Mouse (Mus musculus): ENCODE data around the gene Mreg. TPM values are rescaled to one million over a fixed set of nuclear protein-coding genes. Genes with fewer than 3 reads are reported as not detected.

Gene Mreg
- total RNA-seq (2014; rRNA removed) (1.7 and 2.4 TPM in 2 replicates), polyA plus RNA-seq (2015; fragmentation: Nextera tagmentation; extraction: Ambion mirVana) (2.1 and 2.3 TPM in 2 replicates)

GRCm38 (mm10) chr1:72211701-72212699 is at the start of gene Mreg:
TSS of gene Mreg (minus strand) at chr1:72212307.
- peak; percentile 37 for TF ChIP-seq CTCF (IDR thresholded peaks at IDR 0.05)
- no peaks in the 10 kb centered on the region for H3K9me3 ChIP-seq (ENCODE audit: low read length)
- peak within 1 kb of the TSS; percentile 73 for H3K9ac ChIP-seq (replicated peaks; ENCODE audit: low read length, poor library complexity, severe bottlenecking)

DNA sequence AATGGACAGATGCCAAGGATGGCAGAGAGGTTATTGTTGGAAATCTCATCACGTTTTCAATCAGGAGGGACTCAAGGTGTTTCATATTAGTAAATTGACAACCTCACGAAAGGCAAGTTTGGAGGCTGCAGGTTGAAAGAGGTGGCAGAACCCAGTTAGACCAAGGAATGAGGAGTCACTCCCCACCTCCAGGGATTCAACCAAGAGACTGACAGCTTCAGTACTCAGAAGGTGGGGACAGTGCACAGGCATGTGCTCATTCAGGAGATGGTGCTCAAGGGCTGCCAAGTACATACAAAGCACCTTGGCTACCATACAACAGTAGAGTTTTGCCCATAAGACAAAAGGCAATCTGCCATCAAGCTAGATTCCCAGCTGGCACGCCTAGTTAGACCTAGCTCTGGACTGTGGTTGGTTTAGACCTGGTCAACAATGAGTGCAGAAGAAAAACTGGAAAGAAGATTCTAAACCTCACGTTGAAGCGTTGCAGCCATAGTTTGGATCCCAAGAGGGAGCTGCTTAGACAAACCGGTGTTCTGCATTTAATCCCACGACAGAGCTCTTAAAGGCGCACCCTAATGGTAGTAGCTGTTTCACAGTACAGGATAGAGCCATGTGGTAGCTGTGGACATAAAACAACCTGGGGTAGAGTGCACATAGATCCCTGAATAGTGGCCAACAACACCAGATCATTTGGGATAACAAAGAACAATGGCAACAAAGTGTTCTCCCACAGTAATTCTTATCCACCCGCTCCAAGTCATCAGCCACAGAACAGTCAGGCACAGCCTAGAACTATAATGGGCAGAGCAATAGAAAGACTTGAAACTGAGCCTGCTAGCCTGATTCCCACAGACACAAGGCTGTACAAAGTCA is 44.5 kb upstream of the Mreg start:
- Histone ChIP-seq H3K4me2 (ENCODE audit: low read depth, low read length, poor library complexity, severe bottlenecking) (peak overlapping the region; percentile 57), H3K36me3 (ENCODE audit: insufficient read depth, low read length) (0 out of 2 replicates have a peak, but pooled peaks cover 2% of the 10 kb centered on the region), H3K27me3 (ENCODE audit: insufficient read depth, low read length) (no peaks in the 10 kb centered on the region), H3K9me3 (ENCODE audit: low read length) (no peaks in the 10 kb centered on the region), H3K9ac (replicated peaks; ENCODE audit: low read length, poor library complexity, severe bottlenecking) (0 out of 2 replicates have a peak overlapping the region, but pooled peaks have one; percentile 44), H3K4me1 (ENCODE audit: insufficient read depth, low read length) (peaks cover 8% of the 10 kb centered on the region; the same call in 1 of the 2 replicates), H3K4me3 (ENCODE audit: low read depth, low read length) (peak overlapping the region; percentile 40; the same call in 1 of the 2 replicates), H3K27ac (ENCODE audit: low read depth, low read length) (peak overlapping the region; percentile 82)
- WGBS: 69% methylated on average over 9 of the region's 9 CpGs
- no peak for ATAC-seq (ENCODE audit: low FRiP score)
- peak; percentile 15 for DNase-seq (ENCODE audit: low spot score)
- no peak for TF ChIP-seq CTCF (IDR thresholded peaks at IDR 0.05)

More at GRCm38 (mm10) chr1:72211701-72212699, at the start of gene Mreg:
- H3K36me3 ChIP-seq (ENCODE audit: insufficient read depth, low read length): no peaks in the 10 kb centered on the region
- peak within 1 kb of the TSS; percentile 74 for H3K4me3 ChIP-seq (ENCODE audit: low read depth, low read length)
- H3K4me1 ChIP-seq (ENCODE audit: insufficient read depth, low read length): 0 out of 2 replicates have a peak, but pooled peaks cover 2% of the 10 kb centered on the region
- 0 out of 2 replicates have a peak, but pooled peaks cover 4% of the 10 kb centered on the region for H3K27me3 ChIP-seq (ENCODE audit: insufficient read depth, low read length)
- H3K4me2 ChIP-seq (ENCODE audit: low read depth, low read length, poor library complexity, severe bottlenecking): peak within 1 kb of the TSS; percentile 99
- H3K27ac ChIP-seq (ENCODE audit: low read depth, low read length): 0 out of 2 replicates have a peak within 1 kb of the TSS, but pooled peaks have one; percentile 19
- DNase-seq (ENCODE audit: low spot score) (peak; percentile 63), ATAC-seq (ENCODE audit: low FRiP score) (peak; percentile 63)
- under 1% methylated on average over 84 of the region's 89 CpGs for WGBS

GRCm38 (mm10) chr1:72255854-72256175 is 43.7 kb upstream of the Mreg start:
- Histone ChIP-seq H3K27me3 (ENCODE audit: insufficient read depth, low read length) (no peaks in the 10 kb centered on the region), H3K4me3 (ENCODE audit: low read depth, low read length) (peak overlapping the region; percentile 40), H3K27ac (ENCODE audit: low read depth, low read length) (peak overlapping the region; percentile 82), H3K9ac (replicated peaks; ENCODE audit: low read length, poor library complexity, severe bottlenecking) (peak overlapping the region; percentile 44), H3K36me3 (ENCODE audit: insufficient read depth, low read length) (no peaks in the 10 kb centered on the region), H3K4me2 (ENCODE audit: low read depth, low read length, poor library complexity, severe bottlenecking) (peak overlapping the region; percentile 57), H3K9me3 (ENCODE audit: low read length) (no peaks in the 10 kb centered on the region), H3K4me1 (ENCODE audit: insufficient read depth, low read length) (peaks cover 8% of the 10 kb centered on the region; the same call in 1 of the 2 replicates)
- 13% methylated on average over 11 of the region's 11 CpGs for WGBS
- no peak for ATAC-seq (ENCODE audit: low FRiP score)
- TF ChIP-seq CTCF (IDR thresholded peaks at IDR 0.05): no peak
- no peak for DNase-seq (ENCODE audit: low spot score)

DNA sequence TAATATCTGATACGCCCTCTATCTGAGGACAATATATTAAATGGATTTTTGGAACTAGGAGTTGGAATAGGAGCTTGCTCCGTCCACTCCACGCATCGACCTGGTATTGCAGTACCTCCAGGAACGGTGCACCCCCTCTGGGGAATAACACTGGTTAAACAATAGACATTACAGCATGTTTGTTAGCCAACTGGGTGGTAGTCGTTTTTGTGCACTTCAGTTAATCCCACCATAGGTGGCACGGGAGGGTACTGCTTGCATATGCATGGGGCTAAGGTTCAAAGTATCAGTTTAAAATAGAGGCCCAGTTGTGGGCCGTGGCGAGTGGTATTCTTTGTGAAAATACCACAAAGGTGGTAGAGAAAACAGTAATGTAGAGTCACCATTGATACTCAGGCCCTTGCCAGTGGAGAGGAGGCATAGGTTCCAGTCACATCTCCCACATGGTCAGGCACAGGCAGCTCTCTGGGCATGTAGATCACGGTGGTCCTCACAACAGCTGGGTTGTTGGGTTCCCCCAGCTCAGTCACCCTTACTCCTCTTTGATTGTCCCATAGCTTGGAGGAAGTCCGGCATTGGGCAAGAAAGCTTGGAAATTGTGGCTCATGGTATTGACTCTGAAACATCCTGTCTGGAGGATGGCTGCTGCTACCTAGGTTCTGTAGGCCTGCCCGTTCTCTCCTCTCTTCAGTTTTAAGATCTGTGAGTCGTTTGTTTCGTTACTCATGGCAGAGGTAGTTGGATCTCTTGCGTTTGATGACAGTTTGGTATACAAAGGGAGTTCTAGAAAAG is 43.2 kb upstream of the Mreg start:
- 2% methylated on average over 15 of the region's 15 CpGs for WGBS
- Histone ChIP-seq H3K27me3 (ENCODE audit: insufficient read depth, low read length) (no peaks in the 10 kb centered on the region), H3K4me2 (ENCODE audit: low read depth, low read length, poor library complexity, severe bottlenecking) (peak overlapping the region; percentile 57), H3K9ac (replicated peaks; ENCODE audit: low read length, poor library complexity, severe bottlenecking) (peak overlapping the region; percentile 51), H3K27ac (ENCODE audit: low read depth, low read length) (peak overlapping the region; percentile 82), H3K9me3 (ENCODE audit: low read length) (no peaks in the 10 kb centered on the region), H3K4me3 (ENCODE audit: low read depth, low read length) (peak overlapping the region; percentile 40), H3K4me1 (ENCODE audit: insufficient read depth, low read length) (peaks cover 8% of the 10 kb centered on the region; the same call in 1 of the 2 replicates), H3K36me3 (ENCODE audit: insufficient read depth, low read length) (no peaks in the 10 kb centered on the region)
- DNase-seq (ENCODE audit: low spot score) (peak; percentile 84), ATAC-seq (ENCODE audit: low FRiP score) (peak; percentile 77)
- TF ChIP-seq CTCF (IDR thresholded peaks at IDR 0.05): peak; percentile 21

- Histone ChIP-seq H3K9me3 (ENCODE audit: low read length) (no peaks in the 10 kb centered on the region), H3K4me1 (ENCODE audit: insufficient read depth, low read length) (peaks cover 8% of the 10 kb centered on the region; the same call in 1 of the 2 replicates), H3K9ac (replicated peaks; ENCODE audit: low read length, poor library complexity, severe bottlenecking) (peak overlapping the region; percentile 51), H3K36me3 (ENCODE audit: insufficient read depth, low read length) (no peaks in the 10 kb centered on the region), H3K27me3 (ENCODE audit: insufficient read depth, low read length) (no peaks in the 10 kb centered on the region), H3K4me2 (ENCODE audit: low read depth, low read length, poor library complexity, severe bottlenecking) (peak overlapping the region; percentile 57), H3K27ac (ENCODE audit: low read depth, low read length) (peak overlapping the region; percentile 77), H3K4me3 (ENCODE audit: low read depth, low read length) (peak overlapping the region; percentile 40)
- WGBS: 1% methylated on average over 35 of the region's 35 CpGs
- DNase-seq (ENCODE audit: low spot score): peak; percentile 87
- peak; percentile 46 for TF ChIP-seq CTCF (IDR thresholded peaks at IDR 0.05)
- ATAC-seq (ENCODE audit: low FRiP score): peak; percentile 91
These were observed 42.5 kb upstream of the Mreg start for GRCm38 (mm10) chr1:72254545-72255061.

All from midbrain, postnatal 0 days (tissue).